Mouse (Mus musculus): ENCODE results near the gene Pik3r1.

The Pik3r1 gene

GRCm38 (mm10) chr13:101765976-101766375, 2.0 kb downstream of the Pik3r1 start:
- no peak for DNase-seq

- no peak for DNase-seq
These were observed 3.9 kb downstream of the Pik3r1 start for GRCm38 (mm10) chr13:101764111-101764510.

DNA sequence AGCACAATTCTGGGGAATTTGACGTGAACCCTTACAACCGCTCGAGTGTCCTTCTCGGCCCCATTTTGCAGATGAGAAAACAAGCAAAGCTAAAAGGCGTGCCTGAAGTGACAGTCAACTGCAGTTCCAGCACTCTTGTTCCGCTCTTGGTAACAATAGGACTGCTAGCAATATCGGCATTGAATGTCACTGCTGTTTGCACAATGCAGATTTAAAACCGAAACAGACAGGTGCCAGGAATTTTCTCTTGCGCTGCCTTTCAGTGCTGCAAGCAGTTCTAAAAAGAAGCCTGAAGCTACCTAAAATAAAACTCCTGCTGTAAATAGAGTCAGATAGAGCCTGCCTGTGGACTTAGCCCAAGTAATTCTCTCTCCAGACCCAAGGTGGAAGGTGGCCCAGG, 4.3 kb downstream of the Pik3r1 start:
- DNase-seq: no peak

GRCm38 (mm10) chr13:101763149-101763548, 4.9 kb downstream of the Pik3r1 start:
- DNase-seq: no peak

DNA sequence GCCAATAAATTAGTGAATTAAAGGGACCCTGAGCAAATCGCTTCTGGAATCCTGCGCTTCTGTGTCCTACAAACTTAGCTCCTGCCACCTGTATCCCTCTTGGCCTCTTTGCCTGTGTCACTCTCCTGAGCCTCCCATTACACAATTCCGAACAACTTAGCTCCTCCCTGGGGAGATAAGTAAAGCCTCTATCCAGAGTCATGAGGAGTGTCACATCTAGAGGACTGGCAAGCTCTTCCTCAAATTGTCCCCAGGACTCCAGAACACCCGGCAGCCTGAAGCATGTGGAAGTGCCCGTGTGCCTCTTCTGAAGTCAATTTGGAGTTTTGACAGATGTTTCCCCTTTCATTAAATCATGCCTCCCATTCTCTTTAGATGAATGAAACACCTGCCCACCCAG, 6.4 kb downstream of the Pik3r1 start:
- no peak for DNase-seq

GRCm38 (mm10) chr13:101760953-101761352, 7.1 kb downstream of the Pik3r1 start:
- no peak for DNase-seq

DNA sequence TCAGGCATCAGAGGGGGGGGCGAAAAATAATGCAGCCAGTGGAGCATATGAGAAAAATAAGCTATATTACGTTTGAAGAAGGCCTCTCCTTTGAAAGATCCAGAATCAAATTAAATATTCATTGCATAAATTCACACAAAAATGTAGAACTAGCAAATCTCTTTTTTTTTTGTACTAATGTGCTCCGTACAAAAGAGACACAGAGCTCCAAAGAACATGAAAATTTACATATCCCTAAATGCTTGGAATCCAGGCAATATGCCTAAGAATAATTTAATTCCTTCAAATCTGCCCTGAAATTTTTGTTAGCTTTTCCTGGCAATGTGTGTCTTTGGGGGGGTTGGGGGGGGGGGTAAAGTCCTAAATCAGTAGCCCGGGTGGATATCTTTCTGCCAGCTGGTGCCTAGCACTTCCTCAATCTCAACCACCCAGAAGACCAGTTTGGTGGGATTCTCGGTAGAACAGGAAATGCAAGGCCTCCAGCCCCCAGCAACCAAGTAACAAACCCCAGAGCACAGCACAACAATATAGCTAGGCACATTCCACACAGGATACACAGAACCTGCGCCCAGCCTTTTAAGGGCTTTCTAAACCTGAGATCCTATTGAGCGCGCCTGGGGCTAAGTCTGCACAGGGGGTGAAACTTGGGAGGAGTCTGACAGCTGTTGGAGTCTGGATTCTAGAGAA, 7.9 kb downstream of the Pik3r1 start:
- no peak for DNase-seq

DNA sequence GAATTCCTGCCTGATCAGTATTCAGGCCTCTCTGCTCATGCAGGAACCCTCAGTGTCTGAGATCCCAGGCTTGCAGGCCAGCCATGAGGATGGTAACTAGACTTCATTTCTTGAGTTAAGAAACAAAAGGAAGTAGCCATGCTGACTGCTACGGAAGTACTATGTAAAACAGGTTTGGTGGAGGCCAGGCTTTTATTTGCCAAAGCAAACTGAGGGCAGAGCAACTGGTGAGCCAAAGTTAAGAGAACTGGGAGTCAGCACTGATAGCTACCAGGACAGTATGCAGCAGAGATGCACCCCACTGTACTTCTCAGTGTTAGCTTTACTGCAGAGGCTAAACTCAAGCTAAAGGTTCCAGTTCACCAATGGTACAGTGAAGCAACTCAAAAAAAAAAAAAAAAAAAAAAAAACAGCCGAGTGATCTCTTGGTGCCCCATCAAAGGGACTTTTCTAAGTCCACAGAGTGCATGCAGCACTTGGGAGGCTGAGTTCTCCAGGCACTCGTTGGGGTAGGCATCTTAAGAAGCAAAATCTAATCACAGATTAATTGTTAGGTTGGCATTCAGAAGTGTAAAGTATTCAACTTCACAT, 8.6 kb downstream of the Pik3r1 start:
- no peak for DNase-seq

- DNase-seq: no peak
These were observed 10.1 kb downstream of the Pik3r1 start for GRCm38 (mm10) chr13:101757801-101758422.

DNA sequence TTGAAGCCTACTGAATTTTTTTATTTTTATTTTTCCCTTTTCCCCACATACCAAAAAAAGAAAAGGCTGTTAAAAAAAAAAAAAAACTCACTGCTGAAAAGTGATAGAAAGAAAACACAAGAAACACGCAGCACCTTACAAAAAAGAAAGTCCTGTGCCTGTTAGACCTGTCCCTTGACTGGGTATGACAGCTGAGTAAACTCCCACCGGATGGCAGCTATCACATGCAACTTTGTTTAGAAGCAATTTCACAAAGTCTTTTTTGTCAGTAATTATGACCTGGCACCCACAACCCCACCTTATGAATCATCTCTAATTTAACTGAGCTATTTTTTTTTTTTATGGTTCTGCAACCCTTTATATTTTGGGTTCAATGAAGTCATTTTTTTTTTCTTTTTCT, 12.8 kb downstream of the Pik3r1 start:
- DNase-seq: no peak

- DNase-seq: no peak
These were observed 14.4 kb downstream of the Pik3r1 start for GRCm38 (mm10) chr13:101753639-101754038.

GRCm38 (mm10) chr13:101751816-101752215, 16.2 kb downstream of the Pik3r1 start:
- DNase-seq: no peak

GRCm38 (mm10) chr13:101746012-101746595, 21.9 kb downstream of the Pik3r1 start:
- DNase-seq: no peak

DNA sequence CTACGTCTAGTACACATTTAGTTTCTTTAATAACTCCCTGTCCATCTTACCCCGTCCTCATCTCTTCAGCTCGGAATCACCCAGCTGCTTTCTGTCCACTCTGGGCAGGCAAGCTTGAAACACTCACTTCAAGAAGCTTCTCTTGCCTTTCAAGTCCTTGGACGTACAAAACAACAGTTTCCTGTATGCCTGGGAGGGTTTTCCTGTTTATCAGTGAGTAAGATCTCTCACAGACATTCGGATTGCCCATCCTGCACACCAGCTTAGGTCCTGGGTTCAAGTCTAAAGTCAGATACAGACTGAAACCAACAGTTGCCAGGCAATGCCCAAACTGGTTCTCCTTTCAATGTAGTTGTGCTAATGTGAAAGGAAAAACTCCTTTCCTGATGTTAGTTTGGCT, 23.1 kb downstream of the Pik3r1 start:
- DNase-seq: no peak

DNA sequence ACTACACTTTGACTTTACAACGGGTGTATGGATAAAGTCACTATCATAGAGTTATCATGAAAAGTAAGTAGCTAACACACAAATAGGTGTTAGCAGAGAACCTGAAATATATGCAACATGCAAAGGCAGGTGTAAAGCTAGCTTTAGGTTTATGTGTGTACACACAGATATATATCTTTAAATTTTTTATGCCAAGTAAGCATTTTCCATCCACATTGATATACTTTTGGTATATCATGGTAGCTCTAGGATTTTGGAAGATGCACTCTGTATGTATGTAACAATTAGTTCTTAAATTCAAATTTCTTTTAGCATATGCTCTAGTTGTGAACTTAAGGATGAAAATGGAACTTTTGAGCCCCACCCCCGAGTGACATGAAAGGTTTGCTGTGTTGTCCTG, 24.0 kb downstream of the Pik3r1 start:
- DNase-seq: no peak

- no peak for DNase-seq
These were observed 24.8 kb downstream of the Pik3r1 start for GRCm38 (mm10) chr13:101743247-101743646.

DNA sequence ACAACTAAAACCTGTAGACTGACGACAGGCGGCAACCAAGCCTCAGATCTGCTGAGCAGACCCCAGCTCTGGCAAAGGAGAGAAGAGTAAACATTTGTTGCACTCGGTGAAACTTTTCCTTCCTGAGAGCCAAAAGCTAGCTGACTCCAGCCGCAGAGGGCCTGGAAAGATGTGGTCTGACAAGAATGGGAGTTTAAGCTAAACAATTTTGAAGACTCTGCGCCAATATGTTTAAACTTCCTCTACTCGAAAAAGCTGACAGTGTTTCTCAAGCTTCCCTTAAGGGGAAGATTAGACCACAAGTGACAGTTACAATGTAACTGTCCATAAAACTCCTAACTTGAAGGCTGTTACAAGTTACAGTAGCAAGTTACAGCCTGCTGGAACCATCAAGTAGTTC, 25.4 kb downstream of the Pik3r1 start:
- no peak for DNase-seq

DNA sequence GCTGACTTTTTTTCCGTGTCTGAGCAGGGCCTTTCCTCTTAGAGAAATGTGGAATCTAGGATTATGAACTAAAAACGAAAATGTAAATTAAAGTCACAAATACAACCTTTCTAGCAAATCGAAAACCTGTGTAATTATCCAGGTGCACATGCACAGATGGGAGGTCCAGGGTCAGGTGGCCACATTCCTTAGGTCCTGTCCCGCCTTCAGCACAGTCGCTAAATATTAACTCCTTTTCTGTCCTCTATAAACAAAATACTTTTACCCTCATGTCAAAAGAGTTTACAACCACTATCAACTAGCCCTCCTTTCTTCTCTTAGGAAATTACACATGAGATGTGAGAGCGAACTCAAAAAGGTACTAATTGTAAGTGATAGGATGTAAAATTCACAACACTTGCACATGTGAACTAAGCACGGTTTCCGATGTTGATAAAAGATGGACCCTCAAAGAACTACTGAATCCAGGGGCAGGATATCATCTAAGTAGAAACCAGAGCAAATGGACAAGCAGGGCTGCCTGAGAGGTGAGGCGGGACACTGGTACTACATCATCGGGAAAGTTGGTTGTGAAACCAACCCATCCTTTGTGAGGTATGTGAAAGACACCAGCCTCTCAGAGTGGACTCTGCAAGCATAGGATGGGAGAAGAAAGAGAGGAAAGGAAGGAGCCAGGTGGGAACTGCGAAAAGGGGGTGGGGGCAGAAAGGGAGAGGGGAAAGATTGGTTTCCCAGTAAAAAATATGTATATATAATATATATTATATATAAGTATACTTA, 26.3 kb downstream of the Pik3r1 start:
- no peak for DNase-seq

- DNase-seq: no peak
These were observed 28.2 kb downstream of the Pik3r1 start for GRCm38 (mm10) chr13:101739732-101740381.

- DNase-seq: no peak
These were observed 29.2 kb downstream of the Pik3r1 start for GRCm38 (mm10) chr13:101738769-101739168.

DNA sequence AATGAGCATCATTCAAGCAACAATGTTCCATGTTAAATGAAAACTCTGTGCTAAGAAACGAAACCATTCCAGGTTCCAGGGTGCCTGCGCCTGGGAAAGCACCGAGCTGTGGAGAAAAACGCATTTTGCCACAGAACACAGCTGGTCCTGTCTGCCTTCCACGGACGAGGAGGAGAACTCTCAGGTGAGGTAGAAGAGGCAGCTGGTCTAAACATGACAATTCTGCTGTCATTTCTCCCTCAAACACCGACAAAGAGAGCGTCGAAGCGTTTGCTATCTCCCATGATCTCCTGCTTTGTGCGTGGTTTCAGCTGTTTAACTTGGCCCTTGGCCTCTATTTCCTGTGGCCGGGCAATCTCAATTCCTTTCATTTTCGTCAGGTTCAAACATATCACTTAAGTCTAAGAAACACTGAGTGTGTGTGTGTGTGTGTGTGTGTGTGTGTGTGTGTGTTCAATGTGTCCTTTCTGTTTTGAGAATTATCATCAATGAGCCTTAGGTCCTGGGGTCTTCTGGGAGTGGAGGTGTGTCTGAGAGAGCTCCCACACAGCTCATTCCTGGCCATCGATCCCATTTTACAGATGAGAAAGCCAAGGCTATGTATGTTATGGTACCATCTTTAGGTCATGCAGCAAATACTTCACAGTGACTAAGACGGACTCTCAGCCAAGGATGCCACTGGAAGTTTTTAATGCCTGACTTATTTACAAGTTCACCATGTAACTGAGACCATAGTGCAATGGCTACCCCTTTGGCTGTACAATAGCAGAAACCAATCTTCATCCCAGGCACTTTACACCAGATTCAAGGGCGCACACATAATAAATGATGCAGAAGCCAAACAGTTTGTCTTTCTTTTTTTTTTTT, 31.3 kb downstream of the Pik3r1 start:
- DNase-seq: no peak
